Mouse (Mus musculus) fibroblast of lung, adult 2 months (primary cell): Measurements from ENCODE around the gene Cox7a1.
A peak's percentile ranks its signal among the peaks of the same experiment; 100 is the strongest.
"Not testable (repeated sequence)": the region's sequence is repeated elsewhere in the genome, so short reads cannot be mapped to it uniquely, and the experiment has no call there.

Experiments
- DNase-seq: peaks from one replicate; pipeline ENCODE4 v3.0.0-alpha.2; 2011; ENCODE audit warnings: low read depth

Cox7a1 gene

GRCm38 (mm10) chr7:30193013-30193412 is 9.1 kb downstream of the Cox7a1 start:
- DNase-seq = no peak

GRCm38 (mm10) chr7:30193581-30194100 is 9.7 kb downstream of the Cox7a1 start:
- no peak for DNase-seq

- no peak for DNase-seq
Measured at GRCm38 (mm10) chr7:30194101-30194831, 10.3 kb downstream of the Cox7a1 start.

GRCm38 (mm10) chr7:30194884-30195283 is 10.9 kb downstream of the Cox7a1 start:
- peak; percentile 89 for DNase-seq

- no peak for DNase-seq
Measured at GRCm38 (mm10) chr7:30195461-30195860, 11.5 kb downstream of the Cox7a1 start.

- no peak for DNase-seq
Measured at GRCm38 (mm10) chr7:30196171-30196570, 12.2 kb downstream of the Cox7a1 start.

- no peak for DNase-seq
Measured at GRCm38 (mm10) chr7:30197592-30198129, 13.7 kb downstream of the Cox7a1 start.

GRCm38 (mm10) chr7:30198481-30198971 is 14.6 kb downstream of the Cox7a1 start, which contains the start of gene Capns1:
Capns1 (minus strand) TSS chr7:30198811.
- peak; percentile 62 for DNase-seq

GRCm38 (mm10) chr7:30199498-30200139 is 15.7 kb downstream of the Cox7a1 start:
- DNase-seq = no peak

- DNase-seq = no peak
Measured at GRCm38 (mm10) chr7:30200200-30200599, 16.3 kb downstream of the Cox7a1 start.

- DNase-seq = not testable (repeated sequence)
Measured at GRCm38 (mm10) chr7:30200661-30201060, 16.7 kb downstream of the Cox7a1 start.

- DNase-seq = no peak
Measured at GRCm38 (mm10) chr7:30202895-30203690, 19.1 kb downstream of the Cox7a1 start.

- DNase-seq = no peak
Measured at GRCm38 (mm10) chr7:30204380-30204779, 20.4 kb downstream of the Cox7a1 start.

GRCm38 (mm10) chr7:30205383-30205782 is 21.4 kb downstream of the Cox7a1 start:
- no peak for DNase-seq

- DNase-seq = not testable (repeated sequence)
Measured at GRCm38 (mm10) chr7:30206364-30206763, 22.4 kb downstream of the Cox7a1 start.

GRCm38 (mm10) chr7:30211025-30211424 is 27.1 kb downstream of the Cox7a1 start:
- DNase-seq = no peak

- DNase-seq = no peak
Measured at GRCm38 (mm10) chr7:30213881-30214280, 29.9 kb downstream of the Cox7a1 start.

- no peak for DNase-seq
Measured at GRCm38 (mm10) chr7:30215875-30216274, 31.9 kb downstream of the Cox7a1 start.

GRCm38 (mm10) chr7:30216723-30217151 is 32.8 kb downstream of the Cox7a1 start:
- DNase-seq = no peak

- DNase-seq = no peak
Measured at GRCm38 (mm10) chr7:30217277-30217676, 33.3 kb downstream of the Cox7a1 start.

GRCm38 (mm10) chr7:30219293-30220007 is 35.5 kb downstream of the Cox7a1 start:
- DNase-seq = no peak
